Mouse (Mus musculus) neutrophil, adult 59 days (primary cell): ENCODE results near the gene Izumo4. TPM values are rescaled to one million over a fixed set of nuclear protein-coding genes. Genes with fewer than 3 reads are reported as not detected.

Experiments used
- total RNA-seq, 2 experiments: library from RNA; stranded (reverse); gene quantifications; 1 replicate in 1 of 2; 2 replicates in 1 of 2; pipeline ENCODE4 v1.2.4; 2023

The Izumo4 gene
- total RNA-seq = 10 to 100 TPM; 15.2 to 15.8 TPM

DNA sequence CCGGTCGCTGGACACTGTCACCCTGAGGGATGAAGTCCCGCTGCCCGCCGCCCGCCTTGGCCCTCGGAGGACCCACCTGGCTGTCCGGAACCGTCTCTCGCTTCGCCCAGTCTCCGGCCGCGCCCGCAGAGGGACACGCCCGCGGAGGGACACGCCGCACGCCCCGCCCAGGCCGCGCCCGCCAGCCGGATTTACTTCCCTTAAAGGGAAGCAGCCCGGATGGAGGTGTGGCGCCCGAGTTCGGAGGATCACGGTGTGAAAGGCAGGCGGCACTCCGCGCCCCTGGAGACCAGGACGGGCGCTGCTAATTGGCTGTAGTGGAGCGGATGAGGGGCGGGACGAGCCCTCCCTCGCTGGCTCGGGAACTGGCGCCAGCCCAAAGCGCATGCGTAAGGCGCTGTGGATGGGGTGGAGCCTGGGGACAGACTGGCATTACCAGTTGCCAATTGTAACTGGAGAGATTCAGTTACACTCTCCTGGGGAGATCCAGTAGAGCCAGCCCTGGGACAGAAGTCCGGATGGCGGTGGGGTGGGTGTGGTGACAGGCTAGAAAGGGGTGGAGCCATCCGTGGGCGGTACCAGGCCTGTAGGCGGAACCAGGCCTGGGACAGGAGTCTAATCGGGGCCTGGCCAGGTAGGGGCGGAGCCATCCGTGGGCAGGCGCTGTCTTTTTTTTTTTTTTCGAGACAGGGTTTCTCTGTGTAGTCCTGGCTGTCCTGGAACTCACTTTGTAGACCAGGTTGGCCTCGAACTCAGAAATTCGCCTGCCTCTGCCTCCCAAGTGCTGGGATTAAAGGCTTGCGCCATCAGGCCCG is at the start of gene Izumo4, which contains the start of gene Mob3a:
Gene Izumo4 (plus strand): TSS at position 464 of the 815 bp plus-strand sequence.
Gene Mob3a (minus strand): TSS at position 257 of the 815 bp plus-strand sequence.

DNA sequence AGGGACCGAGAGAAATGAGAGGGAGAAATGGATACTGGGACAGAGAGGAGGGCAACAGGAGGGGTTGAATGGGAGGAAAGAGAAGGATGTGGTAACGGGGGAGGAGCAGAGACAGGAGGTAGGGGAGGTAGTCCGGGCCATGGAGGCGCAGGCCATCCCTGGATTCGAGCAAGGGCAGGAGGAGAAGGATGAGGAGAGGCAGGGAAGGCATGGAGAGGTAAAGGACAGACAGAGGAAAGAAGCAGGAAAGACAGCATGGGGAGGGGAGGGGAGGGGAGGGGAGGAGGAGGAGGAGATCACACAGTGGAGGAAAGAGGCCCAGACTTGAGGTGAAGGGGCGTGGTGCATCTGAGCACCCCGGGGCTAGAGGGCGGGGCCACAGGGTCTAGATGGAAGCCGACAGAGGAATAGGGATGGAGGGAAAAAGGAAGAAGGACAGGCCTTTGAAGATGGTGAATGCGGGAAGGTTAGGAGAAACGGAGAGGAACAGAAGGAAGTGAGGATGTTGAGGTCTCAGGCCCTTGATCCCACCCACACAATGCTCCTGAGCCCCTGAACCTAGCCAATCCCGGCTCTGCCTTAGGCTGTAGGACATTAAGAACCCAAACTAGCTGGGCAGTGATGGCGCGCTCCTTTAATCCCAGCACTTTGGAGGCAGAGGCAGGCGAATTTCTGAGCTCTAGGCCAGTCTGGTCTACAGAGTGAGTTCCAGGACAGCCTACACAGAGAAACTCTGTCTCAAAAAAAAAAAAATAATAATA is 44.9 kb upstream of the Izumo4 start, which contains the start of gene Btbd2:
Gene Btbd2 (minus strand): TSS at position 209 of the 761 bp plus-strand sequence.

GRCm38 (mm10) chr10:80677942-80678436 is 24.0 kb upstream of the Izumo4 start, which contains the start of gene Mknk2:
Mknk2 (minus strand) TSS chr10:80678112.

DNA sequence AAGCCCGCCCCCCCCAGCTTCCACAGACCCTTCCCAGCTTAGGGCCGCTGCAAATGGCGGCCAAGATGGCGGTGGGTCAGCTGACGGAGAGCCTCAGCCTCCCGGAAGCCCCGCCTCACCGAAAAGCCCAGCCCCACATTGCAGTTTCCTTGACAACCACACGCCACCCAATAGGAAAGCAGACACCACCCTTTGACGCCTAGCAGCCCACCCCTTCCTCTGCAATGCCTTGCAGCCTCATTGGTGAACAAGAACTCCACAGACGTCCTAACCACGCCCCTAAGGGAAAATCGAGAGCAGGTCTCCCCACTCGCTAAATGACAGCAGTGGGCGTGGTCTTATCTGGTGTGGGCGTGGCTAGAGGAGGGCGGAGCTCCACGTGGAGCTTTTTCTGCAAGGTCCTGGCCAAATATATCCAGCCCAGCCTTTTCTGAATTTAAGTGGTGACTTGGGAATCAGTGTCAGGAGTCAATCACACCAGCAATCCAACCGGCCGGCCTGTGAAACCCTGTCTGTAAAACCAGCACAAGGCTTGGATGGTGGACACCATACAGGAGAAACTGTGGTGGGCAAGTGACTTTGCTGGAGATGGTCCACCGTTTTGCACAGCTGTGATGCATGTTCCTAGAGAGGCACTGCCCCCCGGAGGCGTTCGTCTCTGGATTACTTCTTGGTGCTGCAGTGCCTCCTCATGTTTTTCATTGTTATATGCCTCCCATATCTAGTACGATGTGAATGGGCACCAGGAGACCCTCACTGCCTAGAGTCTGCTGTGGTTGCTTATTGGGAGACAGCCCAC is 40.4 kb downstream of the Izumo4 start, which contains the start of gene Ap3d1:
Gene Ap3d1 (minus strand): TSS at position 85 of the 799 bp plus-strand sequence.

GRCm38 (mm10) chr10:80754594-80755290 is 52.8 kb downstream of the Izumo4 start, which contains the start of gene Dot1l:
Dot1l (plus strand) TSS chr10:80755206.

Other genes with a start within 250 kb of the Izumo4 start
- not detected for gene Onecut3, start 207.3 kb upstream of the Izumo4 start, total RNA-seq
- gene Atp8b3, start 163.1 kb upstream of the Izumo4 start, total RNA-seq = not detected
- 10 to 100 TPM; 57.9 to 70.1 TPM for gene Rexo1, start 140.6 kb upstream of the Izumo4 start, total RNA-seq
- 1 to 10 TPM; 8.1 to 9.0 TPM for gene Klf16, start 124.9 kb upstream of the Izumo4 start, total RNA-seq
- gene Abhd17a, start 111.8 kb upstream of the Izumo4 start, total RNA-seq = 10 to 100 TPM; 49.2 to 49.7 TPM
- 10 to 100 TPM; 10.7 to 11.9 TPM for gene Scamp4, start 99.3 kb upstream of the Izumo4 start, total RNA-seq
- gene Adat3, start 99.3 kb upstream of the Izumo4 start, total RNA-seq = 1 to 10 TPM; 1.4 to 3.0 TPM
- 1 to 10 TPM in 1 of 2 experiments, under 1 TPM in 1; 0.69 to 1.1 TPM for gene Gm49322, start 96.2 kb upstream of the Izumo4 start, total RNA-seq
- gene Csnk1g2, start 79.3 kb upstream of the Izumo4 start, total RNA-seq = 100 to 1,000 TPM; 131 TPM
- 10 to 100 TPM; 14.8 to 25.5 TPM for gene Btbd2, start 45.1 kb upstream of the Izumo4 start, total RNA-seq
- gene Mknk2, start 24.1 kb upstream of the Izumo4 start, total RNA-seq = 100 to 1,000 TPM; 173 to 188 TPM
- 100 to 1,000 TPM; 137 to 153 TPM for gene Mob3a, start 207 bp upstream of the Izumo4 start, total RNA-seq
- gene Ap3d1, start 40.1 kb downstream of the Izumo4 start, total RNA-seq = 100 to 1,000 TPM in 1 of 2 experiments, 10 to 100 TPM in 1; 82.9 to 110 TPM
- gene Dot1l, start 53.0 kb downstream of the Izumo4 start, total RNA-seq = 10 to 100 TPM; 25.7 to 29.4 TPM
- gene Sf3a2, start 96.0 kb downstream of the Izumo4 start, total RNA-seq = 10 to 100 TPM; 46.8 to 52.8 TPM
- 10 to 100 TPM; 71.4 to 87.6 TPM for gene Plekhj1, start 96.4 kb downstream of the Izumo4 start, total RNA-seq
- under 1 TPM; 0.37 to 0.76 TPM for gene Amh, start 103.1 kb downstream of the Izumo4 start, total RNA-seq
- not detected for gene Jsrp1, start 111.3 kb downstream of the Izumo4 start, total RNA-seq
- gene Oaz1, start 124.5 kb downstream of the Izumo4 start, total RNA-seq = 100 to 1,000 TPM; 575 to 577 TPM
- gene Lingo3, start 141.9 kb downstream of the Izumo4 start, total RNA-seq = not detected
- 10 to 100 TPM; 16.3 to 17.5 TPM for gene Lsm7, start 153.0 kb downstream of the Izumo4 start, total RNA-seq
- gene Sppl2b, start 153.1 kb downstream of the Izumo4 start, total RNA-seq = 10 to 100 TPM; 23.0 to 25.9 TPM
- gene Tmprss9, start 169.7 kb downstream of the Izumo4 start, total RNA-seq = not detected
- 10 to 100 TPM; 43.0 to 50.4 TPM for gene Timm13, start 198.8 kb downstream of the Izumo4 start, total RNA-seq
- 10 to 100 TPM; 20.5 to 24.4 TPM for gene Lmnb2, start 216.1 kb downstream of the Izumo4 start, total RNA-seq
- 10 to 100 TPM; 24.5 to 33.7 TPM for gene Gadd45b, start 227.9 kb downstream of the Izumo4 start, total RNA-seq